Mouse (Mus musculus): ENCODE measurements around the gene Glt28d2. TPM values are rescaled to one million over a fixed set of nuclear protein-coding genes. Genes with fewer than 3 reads are reported as not detected.
A peak's percentile ranks its signal among the peaks of the same experiment; 100 is the strongest.

The Glt28d2 gene
- 1.2 and 1.5 TPM in 2 replicates for polyA plus RNA-seq (2016; fragmentation: Nextera tagmentation; extraction: Ambion mirVana)

DNA sequence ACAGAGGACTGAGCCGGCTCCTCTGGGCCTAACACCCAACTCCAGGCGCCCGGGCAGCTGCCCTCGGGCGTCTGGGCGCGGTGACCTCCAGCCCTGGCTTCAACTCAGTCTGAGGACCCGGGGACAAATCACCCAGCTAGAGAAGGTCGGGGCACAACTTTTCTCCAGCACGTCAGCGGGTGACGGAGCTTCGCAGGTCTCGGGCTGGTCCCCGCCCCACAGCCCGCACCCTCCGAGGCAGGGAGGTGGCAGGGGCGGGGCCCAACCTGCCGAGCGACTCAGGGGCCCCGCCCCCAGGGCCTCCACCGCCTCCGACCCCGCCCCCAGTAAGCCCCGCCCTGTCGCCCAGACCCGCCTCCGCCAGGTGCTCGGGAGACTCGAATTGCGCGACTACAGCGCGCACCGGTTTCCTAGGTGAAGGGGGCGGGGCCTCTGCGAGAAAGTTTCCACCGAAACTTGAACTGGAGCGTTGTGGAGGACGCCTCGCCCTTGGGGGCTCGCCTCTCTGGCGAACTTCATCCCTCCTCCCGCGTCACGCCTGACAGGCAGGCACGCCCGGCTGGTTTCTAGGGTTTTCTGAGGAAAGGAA lies at the start of gene Glt28d2, which contains the start of gene Gm37240:
TSS of gene Glt28d2 (minus strand) at position 278 of the 589 bp plus-strand sequence.
TSS of gene Gm37240 (minus strand) at position 280 of the 589 bp plus-strand sequence.
- WGBS, result under 1% methylated on average over 46 of the region's 48 CpGs
- Histone ChIP-seq H3K27me3 (peaks cover 16% of the 10 kb centered on the region), H3K27ac (0 out of 2 replicates have a peak within 1 kb of the TSS, but pooled peaks have one; percentile 35), H3K9me3 (0 out of 2 replicates have a peak, but pooled peaks cover 3% of the 10 kb centered on the region), H3K4me1 (replicated peaks) (peaks cover 8% of the 10 kb centered on the region), H3K36me3 (no peaks in the 10 kb centered on the region), H3K4me2 (peak within 1 kb of the TSS; percentile 88), H3K9ac (replicated peaks) (peak within 1 kb of the TSS; percentile 60), H3K4me3 (replicated peaks) (peak within 1 kb of the TSS; percentile 58)
- peak; percentile 93 for ATAC-seq (ENCODE audit: insufficient number of reproducible peaks, insufficient read depth, low FRiP score, low TSS enrichment, low read depth)

DNA sequence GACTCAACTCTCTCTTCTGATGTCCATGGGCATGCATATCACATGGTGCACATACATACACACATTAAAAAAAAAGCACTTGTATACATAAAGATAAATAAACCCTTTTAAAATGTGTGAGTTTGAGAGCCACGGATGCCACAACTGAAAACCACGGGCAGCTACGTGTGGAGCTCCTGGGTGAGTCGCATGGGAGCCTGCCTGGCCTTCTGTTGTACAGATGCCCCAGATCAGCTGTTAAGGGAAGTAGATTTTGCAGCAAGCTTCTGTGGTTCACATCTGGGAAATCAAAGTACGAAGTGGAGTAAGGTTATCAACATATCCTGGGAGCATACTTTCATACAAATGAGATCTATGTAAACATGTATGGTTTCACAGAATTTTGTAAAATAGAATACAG lies 46.3 kb upstream of the Glt28d2 start:
- H3K4me2 ChIP-seq, result no peak overlapping the region
- no peak overlapping the region for H3K4me3 ChIP-seq (replicated peaks)
- no peaks in the 10 kb centered on the region for H3K36me3 ChIP-seq
- no peak overlapping the region for H3K27ac ChIP-seq
- WGBS, result 88% methylated on average over 5 of the region's 5 CpGs
- ATAC-seq (ENCODE audit: insufficient number of reproducible peaks, insufficient read depth, low FRiP score, low TSS enrichment, low read depth), result no peak
- H3K4me1 ChIP-seq (replicated peaks), result no peaks in the 10 kb centered on the region
- H3K9ac ChIP-seq (replicated peaks), result no peak overlapping the region
- H3K9me3 ChIP-seq, result no peaks in the 10 kb centered on the region
- H3K27me3 ChIP-seq, result no peaks in the 10 kb centered on the region

- 0 out of 2 replicates have a peak, but pooled peaks cover under 1% of the 10 kb centered on the region for H3K27me3 ChIP-seq
- no peak overlapping the region for H3K9ac ChIP-seq (replicated peaks)
- H3K4me1 ChIP-seq (replicated peaks), result peaks cover 14% of the 10 kb centered on the region
- H3K27ac ChIP-seq, result no peak overlapping the region
- no peak overlapping the region for H3K4me2 ChIP-seq
- H3K36me3 ChIP-seq, result no peaks in the 10 kb centered on the region
- ATAC-seq (ENCODE audit: insufficient number of reproducible peaks, insufficient read depth, low FRiP score, low TSS enrichment, low read depth), result no peak
- no peak overlapping the region for H3K4me3 ChIP-seq (replicated peaks)
- 82% methylated on average over 6 of the region's 6 CpGs for WGBS
- no peaks in the 10 kb centered on the region for H3K9me3 ChIP-seq
Observed at GRCm38 (mm10) chr3:85931859-85932258, 44.5 kb upstream of the Glt28d2 start.

GRCm38 (mm10) chr3:85930671-85931255 lies 43.4 kb upstream of the Glt28d2 start:
- peaks cover 5% of the 10 kb centered on the region; the same call in 1 of the 2 replicates for H3K27me3 ChIP-seq
- no peak overlapping the region for H3K9ac ChIP-seq (replicated peaks)
- H3K4me1 ChIP-seq (replicated peaks), result peaks cover 16% of the 10 kb centered on the region
- no peak overlapping the region for H3K4me3 ChIP-seq (replicated peaks)
- 79% methylated on average over 11 of the region's 11 CpGs for WGBS
- no peaks in the 10 kb centered on the region for H3K9me3 ChIP-seq
- no peaks in the 10 kb centered on the region for H3K36me3 ChIP-seq
- no peak overlapping the region for H3K4me2 ChIP-seq
- no peak for ATAC-seq (ENCODE audit: insufficient number of reproducible peaks, insufficient read depth, low FRiP score, low TSS enrichment, low read depth)
- no peak overlapping the region for H3K27ac ChIP-seq

DNA sequence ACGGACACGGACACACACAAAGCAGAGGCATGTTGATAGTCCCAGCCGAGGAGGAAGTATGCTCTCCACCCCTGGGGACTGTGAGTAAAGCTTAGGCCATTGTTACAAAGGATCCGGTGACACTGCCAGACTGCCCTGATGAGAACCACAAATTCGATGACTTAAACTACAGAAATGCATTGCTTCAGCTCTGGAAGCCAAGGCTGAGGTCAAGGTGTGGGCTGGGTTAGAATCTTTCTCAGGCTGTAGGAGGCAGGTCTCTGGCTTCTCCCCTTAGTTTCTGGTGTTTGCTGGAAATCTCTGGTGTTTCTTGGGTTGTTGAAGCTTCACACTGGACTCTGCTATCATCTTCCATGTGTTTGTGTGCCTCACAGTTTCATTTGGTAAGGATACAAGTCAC lies 42.4 kb upstream of the Glt28d2 start:
- Histone ChIP-seq H3K9ac (replicated peaks) (no peak overlapping the region), H3K4me2 (no peak overlapping the region), H3K36me3 (no peaks in the 10 kb centered on the region), H3K9me3 (no peaks in the 10 kb centered on the region), H3K4me1 (replicated peaks) (peaks cover 16% of the 10 kb centered on the region), H3K27ac (no peak overlapping the region), H3K4me3 (replicated peaks) (no peak overlapping the region), H3K27me3 (peaks cover 5% of the 10 kb centered on the region; the same call in 1 of the 2 replicates)
- ATAC-seq (ENCODE audit: insufficient number of reproducible peaks, insufficient read depth, low FRiP score, low TSS enrichment, low read depth), result no peak
- whole genome bisulfite sequencing, result 88% methylated on average over 5 of the region's 5 CpGs

GRCm38 (mm10) chr3:85928140-85928611 lies 40.9 kb upstream of the Glt28d2 start:
- peaks cover 24% of the 10 kb centered on the region for H3K4me1 ChIP-seq (replicated peaks)
- H3K27ac ChIP-seq, result no peak overlapping the region
- no peaks in the 10 kb centered on the region for H3K9me3 ChIP-seq
- no peak overlapping the region for H3K4me2 ChIP-seq
- peaks cover 5% of the 10 kb centered on the region; the same call in 1 of the 2 replicates for H3K27me3 ChIP-seq
- 79% methylated on average over 5 of the region's 5 CpGs for WGBS
- ATAC-seq (ENCODE audit: insufficient number of reproducible peaks, insufficient read depth, low FRiP score, low TSS enrichment, low read depth), result no peak
- no peak overlapping the region for H3K4me3 ChIP-seq (replicated peaks)
- H3K9ac ChIP-seq (replicated peaks), result no peak overlapping the region
- H3K36me3 ChIP-seq, result no peaks in the 10 kb centered on the region

DNA sequence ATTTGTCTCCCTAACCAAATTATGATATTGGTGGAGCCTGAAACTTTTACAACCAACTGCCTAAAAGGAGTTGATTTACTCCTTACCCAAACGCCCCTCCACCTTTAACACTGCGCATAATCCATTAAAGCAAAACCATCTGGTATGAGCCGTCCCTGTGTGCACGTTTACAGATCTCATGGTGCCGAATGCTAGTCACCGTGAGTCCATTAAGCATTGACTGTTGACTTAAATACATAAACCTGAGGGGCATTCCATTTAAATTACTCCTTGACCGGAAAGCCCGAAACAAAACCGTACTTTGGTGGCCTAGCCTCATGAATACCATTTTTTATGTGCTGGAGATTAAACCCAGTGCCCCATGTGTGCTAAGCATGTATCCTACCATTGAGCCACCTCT lies 40.0 kb upstream of the Glt28d2 start:
- Histone ChIP-seq H3K4me3 (replicated peaks) (no peak overlapping the region), H3K9me3 (no peaks in the 10 kb centered on the region), H3K4me1 (replicated peaks) (peaks cover 25% of the 10 kb centered on the region), H3K27ac (no peak overlapping the region), H3K36me3 (no peaks in the 10 kb centered on the region), H3K4me2 (peak overlapping the region; percentile 28; the same call in 1 of the 2 replicates), H3K9ac (replicated peaks) (no peak overlapping the region), H3K27me3 (peaks cover 5% of the 10 kb centered on the region; the same call in 1 of the 2 replicates)
- 11% methylated on average over 9 of the region's 9 CpGs for WGBS
- no peak for ATAC-seq (ENCODE audit: insufficient number of reproducible peaks, insufficient read depth, low FRiP score, low TSS enrichment, low read depth)

GRCm38 (mm10) chr3:85923954-85924945 lies 36.9 kb upstream of the Glt28d2 start:
- H3K4me2 ChIP-seq, result peak overlapping the region; percentile 39
- no peak overlapping the region for H3K9ac ChIP-seq (replicated peaks)
- H3K9me3 ChIP-seq, result no peaks in the 10 kb centered on the region
- ATAC-seq (ENCODE audit: insufficient number of reproducible peaks, insufficient read depth, low FRiP score, low TSS enrichment, low read depth), result no peak
- H3K36me3 ChIP-seq, result no peaks in the 10 kb centered on the region
- H3K4me1 ChIP-seq (replicated peaks), result peaks cover 25% of the 10 kb centered on the region
- H3K27ac ChIP-seq, result no peak overlapping the region
- peaks cover 5% of the 10 kb centered on the region; the same call in 1 of the 2 replicates for H3K27me3 ChIP-seq
- no peak overlapping the region for H3K4me3 ChIP-seq (replicated peaks)
- 46% methylated on average over 18 of the region's 18 CpGs for WGBS

- 60% methylated on average over 8 of the region's 8 CpGs for WGBS
- ATAC-seq (ENCODE audit: insufficient number of reproducible peaks, insufficient read depth, low FRiP score, low TSS enrichment, low read depth), result no peak
Observed at GRCm38 (mm10) chr3:85923343-85923742, 36.0 kb upstream of the Glt28d2 start.

DNA sequence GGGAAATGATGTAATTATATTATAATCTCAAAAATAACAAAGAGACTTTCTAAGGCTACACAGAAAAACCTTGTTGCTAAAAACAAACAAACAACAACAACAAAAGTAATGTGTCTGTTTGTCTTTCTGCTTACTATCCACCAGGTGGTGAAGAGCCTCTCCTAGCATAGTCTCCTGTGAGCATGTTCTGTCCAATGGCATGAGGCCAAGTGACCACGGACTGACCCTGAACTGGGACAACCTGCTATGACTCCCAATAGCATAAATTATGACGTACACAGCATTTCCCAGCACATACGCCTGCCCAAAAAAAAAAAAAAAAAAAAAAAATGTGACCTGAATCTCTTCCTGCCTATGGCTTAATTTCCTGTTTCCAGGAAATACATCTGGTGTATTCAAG lies 35.0 kb upstream of the Glt28d2 start:
- WGBS, result 71% methylated on average over 3 of the region's 3 CpGs

More at GRCm38 (mm10) chr3:85923343-85923742, 36.0 kb upstream of the Glt28d2 start:
- peak overlapping the region; percentile 39 for H3K4me2 ChIP-seq
- H3K4me1 ChIP-seq (replicated peaks), result peaks cover 24% of the 10 kb centered on the region
- no peak overlapping the region for H3K4me3 ChIP-seq (replicated peaks)
- no peak overlapping the region for H3K27ac ChIP-seq
- H3K36me3 ChIP-seq, result no peaks in the 10 kb centered on the region
- peaks cover 5% of the 10 kb centered on the region; the same call in 1 of the 2 replicates for H3K27me3 ChIP-seq
- H3K9ac ChIP-seq (replicated peaks), result no peak overlapping the region
- no peaks in the 10 kb centered on the region for H3K9me3 ChIP-seq

More for the DNA sequence above, 35.0 kb upstream of the Glt28d2 start:
- Histone ChIP-seq H3K36me3 (no peaks in the 10 kb centered on the region), H3K27ac (no peak overlapping the region), H3K4me2 (no peak overlapping the region), H3K9ac (replicated peaks) (no peak overlapping the region), H3K4me3 (replicated peaks) (no peak overlapping the region), H3K9me3 (no peaks in the 10 kb centered on the region), H3K27me3 (peaks cover 5% of the 10 kb centered on the region; the same call in 1 of the 2 replicates), H3K4me1 (replicated peaks) (peaks cover 15% of the 10 kb centered on the region)
- no peak for ATAC-seq (ENCODE audit: insufficient number of reproducible peaks, insufficient read depth, low FRiP score, low TSS enrichment, low read depth)
